Mouse (Mus musculus): ENCODE results near the gene Cog4.

DNA sequence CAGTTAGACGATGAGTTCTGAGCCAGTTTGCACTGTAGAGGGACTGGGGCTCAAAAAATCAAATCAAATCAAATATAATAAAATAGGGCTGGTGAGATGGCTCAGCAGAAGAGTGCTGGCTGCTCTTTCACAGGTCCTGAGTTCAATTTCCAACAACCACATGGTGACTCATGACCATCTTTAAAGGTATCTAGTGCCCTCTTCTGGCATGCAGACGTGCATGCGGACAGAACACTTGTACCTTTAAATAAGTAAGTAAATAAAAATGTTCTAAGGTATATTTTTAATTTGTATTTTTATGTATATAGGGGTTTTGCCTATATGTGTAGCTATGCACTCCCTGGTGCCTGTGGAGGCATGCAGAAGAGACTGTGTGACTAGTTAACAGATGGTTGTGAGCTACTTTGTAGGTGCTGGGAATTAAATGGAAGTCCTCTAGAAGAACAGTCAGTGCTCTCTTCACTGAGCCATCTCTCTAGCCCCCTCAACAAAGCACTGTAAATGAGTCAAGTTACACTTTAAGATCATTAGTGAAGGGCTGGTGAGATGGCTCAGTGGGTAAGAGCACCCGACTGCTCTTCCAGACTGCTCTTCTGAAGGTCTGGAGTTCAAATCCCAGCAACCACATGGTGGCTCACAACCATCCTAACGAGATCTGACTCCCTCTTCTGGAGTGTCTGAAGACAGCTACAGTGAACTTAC lies 10.5 kb downstream of the Cog4 start:
- TF ChIP-seq POLR2A (IDR thresholded peaks at IDR 0.05; ENCODE audit: insufficient read depth, low read depth, low read length) (no peak), CTCF (IDR thresholded peaks at IDR 0.05; ENCODE audit: insufficient read depth, low read depth, low read length) (no peak)
